Mouse (Mus musculus) ES-E14 (cell line): ENCODE results near the gene Fam219b.

Experiments
- CHD2 ChIP-seq: IDR thresholded peaks from 2 replicates; pipeline ENCODE4 v1.6.1; 2014; ENCODE audit warnings: mild to moderate bottlenecking, low read depth, low read length, inconsistent platforms
- MAFK ChIP-seq: IDR thresholded peaks from 2 replicates; pipeline ENCODE4 v1.6.1; 2014; ENCODE audit warnings: mild to moderate bottlenecking, low read depth, low read length, inconsistent platforms; ENCODE audit not compliant: insufficient read depth
- ZC3H11A ChIP-seq: IDR thresholded peaks from 2 replicates; pipeline ENCODE4 v1.6.1; 2012; ENCODE audit warnings: low read depth, mild to moderate bottlenecking, inconsistent platforms, low read length, borderline replicate concordance
- ZNF384 ChIP-seq: IDR thresholded peaks from 2 replicates; pipeline ENCODE4 v1.6.1; 2012; ENCODE audit warnings: low read depth, low read length, inconsistent platforms

DNA sequence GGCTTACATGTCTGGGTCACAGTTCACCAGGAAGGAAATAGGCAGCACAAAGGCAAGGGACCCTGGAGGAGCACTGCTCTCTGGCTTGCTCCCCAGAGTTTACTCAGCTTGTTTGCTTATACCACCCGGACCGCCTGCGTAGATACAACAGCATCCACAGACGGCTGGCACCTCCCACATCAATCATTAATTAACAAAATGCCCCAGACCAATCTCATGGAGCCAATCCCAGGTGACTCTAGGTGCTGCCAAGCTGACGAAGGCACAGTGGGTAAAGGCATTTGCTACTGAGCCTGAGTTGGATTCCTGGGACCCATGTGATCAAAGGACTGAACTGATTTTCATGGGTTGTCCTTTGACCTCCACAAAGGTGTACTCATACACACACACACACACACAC, 40.1 kb upstream of the Fam219b start:
- no peak for TF ChIP-seq MAFK
- TF ChIP-seq ZNF384: no peak
- TF ChIP-seq ZC3H11A: no peak
- no peak for TF ChIP-seq CHD2
